Mouse (Mus musculus) c-Kit-positive CD71-positive TER-119-negative erythroid progenitor cells, embryonic 14.5 days (primary cell): Measurements from ENCODE around the gene Prmt3.

Source experiments
- DNase-seq: peaks from one replicate; pipeline ENCODE4 v3.0.0-alpha.2; 2013; ENCODE audit warnings: low read depth

Prmt3 gene

GRCm38 (mm10) chr7:49857347-49857746, 79.2 kb downstream of the Prmt3 start:
- no peak for DNase-seq

- DNase-seq: no peak
These were observed 80.1 kb downstream of the Prmt3 start for GRCm38 (mm10) chr7:49858257-49858656.

- no peak for DNase-seq
These were observed 81.7 kb downstream of the Prmt3 start for GRCm38 (mm10) chr7:49859820-49860219.

GRCm38 (mm10) chr7:49861196-49861595, 83.0 kb downstream of the Prmt3 start:
- DNase-seq: no peak

GRCm38 (mm10) chr7:49863753-49864152, 85.6 kb downstream of the Prmt3 start:
- DNase-seq: no peak

- no peak for DNase-seq
These were observed 91.5 kb downstream of the Prmt3 start for GRCm38 (mm10) chr7:49869656-49870055.

- DNase-seq: no peak
These were observed 92.1 kb downstream of the Prmt3 start for GRCm38 (mm10) chr7:49870276-49870675.

- no peak for DNase-seq
These were observed 99.2 kb downstream of the Prmt3 start for GRCm38 (mm10) chr7:49877307-49877706.

- no peak for DNase-seq
These were observed 100.9 kb downstream of the Prmt3 start for GRCm38 (mm10) chr7:49879051-49879450.

- no peak for DNase-seq
These were observed 102.0 kb downstream of the Prmt3 start for GRCm38 (mm10) chr7:49879998-49880707.

GRCm38 (mm10) chr7:49882288-49882687, 104.1 kb downstream of the Prmt3 start:
- DNase-seq: no peak

GRCm38 (mm10) chr7:49882694-49883389, 104.7 kb downstream of the Prmt3 start:
- DNase-seq: no peak

GRCm38 (mm10) chr7:49887776-49888390, 109.7 kb downstream of the Prmt3 start:
- no peak for DNase-seq

- no peak for DNase-seq
These were observed 116.6 kb downstream of the Prmt3 start for GRCm38 (mm10) chr7:49894786-49895185.

GRCm38 (mm10) chr7:49895296-49895695, 117.2 kb downstream of the Prmt3 start:
- no peak for DNase-seq

- DNase-seq: no peak
These were observed 123.9 kb downstream of the Prmt3 start for GRCm38 (mm10) chr7:49902003-49902552.

- DNase-seq: no peak
These were observed 129.3 kb downstream of the Prmt3 start for GRCm38 (mm10) chr7:49907191-49908171.
